In the genomic region with DNA sequence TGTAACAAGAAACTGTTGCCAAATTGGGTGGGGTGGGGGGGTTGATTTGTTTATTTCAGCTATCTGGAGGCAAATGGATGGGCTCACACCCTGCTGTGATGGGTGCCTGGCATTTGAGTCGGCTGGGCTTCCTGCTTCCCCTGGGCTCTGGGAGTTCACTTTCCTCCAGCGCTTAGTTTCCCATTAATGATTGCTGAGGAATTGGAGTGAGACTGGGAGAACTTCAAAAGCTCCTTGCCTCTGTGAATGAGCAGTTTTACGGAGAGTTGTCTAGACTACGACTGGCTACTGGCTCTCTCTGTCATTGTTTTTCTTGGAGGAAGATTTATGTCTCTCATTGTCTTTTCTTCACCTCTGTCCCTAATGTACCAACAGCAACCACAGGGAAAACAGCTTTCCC, we compare ENCODE assay signal across 17 mouse cellular contexts. TPM values are rescaled to one million over a fixed set of nuclear protein-coding genes. Genes with fewer than 3 reads are reported as not detected.
A peak's percentile ranks its signal among the peaks of the same experiment; 100 is the strongest.
DNase-seq lines count a peak whose midpoint lies in the region; ATAC-seq and TF ChIP-seq lines count a peak whose summit lies in the region.
"Had no signal": no experiment of that assay in that cellular context is flagged by ENCODE, and none has a peak within 500 bp of the region (broad histone marks: within the 10 kb centered on the region; RNA-seq: fewer than 3 reads in every experiment).

No protein-coding gene starts in this region.

- no peak overlapping the region for H3K4me3 ChIP-seq in heart, embryonic 13.5 days
- no peak overlapping the region for H3K4me3 ChIP-seq in midbrain, embryonic 10.5 days
- H3K4me3 ChIP-seq in midbrain, embryonic 16.5 days (ENCODE audit: low read depth, low read length) = no peak overlapping the region
- no peak overlapping the region for H3K4me3 ChIP-seq in stomach, postnatal 0 days (ENCODE audit: low read depth, low read length)
- H3K4me3 ChIP-seq: forebrain, embryonic 15.5 days; limb, embryonic 12.5 days had no signal

- 9% methylated on average over 4 of the region's 4 CpGs for WGBS in heart, embryonic 13.5 days
- WGBS in midbrain, embryonic 10.5 days = 13% methylated on average over 4 of the region's 4 CpGs
- WGBS in midbrain, embryonic 16.5 days = 23% methylated on average over 4 of the region's 4 CpGs
- 10% methylated on average over 4 of the region's 4 CpGs for WGBS in stomach, postnatal 0 days

- no peaks in the 10 kb centered on the region for H3K36me3 ChIP-seq in heart, embryonic 13.5 days
- no peaks in the 10 kb centered on the region for H3K36me3 ChIP-seq in midbrain, embryonic 10.5 days
- no peaks in the 10 kb centered on the region for H3K36me3 ChIP-seq in midbrain, embryonic 16.5 days (ENCODE audit: control insufficient read depth, insufficient read depth, low read length)
- H3K36me3 ChIP-seq in stomach, postnatal 0 days (ENCODE audit: control insufficient read depth, insufficient read depth, low read length) = no peaks in the 10 kb centered on the region
- H3K36me3 ChIP-seq: forebrain, embryonic 15.5 days; limb, embryonic 12.5 days had no signal

- no peak overlapping the region for H3K9ac ChIP-seq in heart, embryonic 13.5 days
- H3K9ac ChIP-seq in midbrain, embryonic 16.5 days (ENCODE audit: low read depth, low read length) = no peak overlapping the region
- no peak overlapping the region for H3K9ac ChIP-seq in stomach, postnatal 0 days (ENCODE audit: low read length)
- H3K9ac ChIP-seq: forebrain, embryonic 15.5 days; limb, embryonic 12.5 days; liver, postnatal 0 days had no signal

- no peak for ATAC-seq in heart, embryonic 13.5 days (ENCODE audit: extremely low read depth, insufficient number of reproducible peaks, low FRiP score, low TSS enrichment)
- no peak for ATAC-seq in midbrain, embryonic 16.5 days
- ATAC-seq in stomach, postnatal 0 days (ENCODE audit: low FRiP score, low TSS enrichment) = no peak
- ATAC-seq: forebrain, embryonic 15.5 days; liver, postnatal 0 days had no signal

- TF ChIP-seq EP300 in stomach, postnatal 0 days (optimal IDR thresholded peaks at IDR 0.05) = no peak

- no peak for TF ChIP-seq CTCF in stomach, postnatal 0 days (IDR thresholded peaks at IDR 0.05; ENCODE audit: low read depth)

- H3K27me3 ChIP-seq in heart, embryonic 13.5 days (replicated peaks) = peaks cover 9% of the 10 kb centered on the region
- H3K27me3 ChIP-seq in midbrain, embryonic 10.5 days (ENCODE audit: low read depth, poor library complexity, severe bottlenecking) = no peaks in the 10 kb centered on the region
- no peaks in the 10 kb centered on the region for H3K27me3 ChIP-seq in midbrain, embryonic 16.5 days (ENCODE audit: control insufficient read depth, insufficient read depth, low read depth, low read length)
- H3K27me3 ChIP-seq in stomach, postnatal 0 days (ENCODE audit: control insufficient read depth, insufficient read depth, low read length) = no peaks in the 10 kb centered on the region
- H3K27me3 ChIP-seq: forebrain, embryonic 15.5 days; limb, embryonic 12.5 days had no signal

- H3K27ac ChIP-seq in heart, embryonic 13.5 days (replicated peaks) = peak overlapping the region; percentile 14; the same call in 1 of the 2 replicates
- H3K27ac ChIP-seq in midbrain, embryonic 10.5 days (replicated peaks) = peak overlapping the region; percentile 56; the same call in 1 of the 2 replicates
- no peak overlapping the region for H3K27ac ChIP-seq in midbrain, embryonic 16.5 days (ENCODE audit: low read length)
- peak overlapping the region; percentile 50 for H3K27ac ChIP-seq in stomach, postnatal 0 days (replicated peaks)
- H3K27ac ChIP-seq: forebrain, embryonic 15.5 days; limb, embryonic 12.5 days had no signal

- no peak overlapping the region for H3K4me2 ChIP-seq in heart, embryonic 13.5 days
- no peak overlapping the region for H3K4me2 ChIP-seq in midbrain, embryonic 16.5 days (ENCODE audit: low read length)
- no peak overlapping the region for H3K4me2 ChIP-seq in stomach, postnatal 0 days (replicated peaks; ENCODE audit: low read depth)
- H3K4me2 ChIP-seq: forebrain, embryonic 15.5 days; limb, embryonic 12.5 days had no signal

- peaks cover 25% of the 10 kb centered on the region for H3K4me1 ChIP-seq in heart, embryonic 13.5 days
- peaks cover 19% of the 10 kb centered on the region for H3K4me1 ChIP-seq in midbrain, embryonic 10.5 days
- peaks cover 3% of the 10 kb centered on the region; the same call in 1 of the 2 replicates for H3K4me1 ChIP-seq in midbrain, embryonic 16.5 days (ENCODE audit: control insufficient read depth, insufficient read depth, low read length)
- H3K4me1 ChIP-seq in stomach, postnatal 0 days (replicated peaks; ENCODE audit: control insufficient read depth, insufficient read depth) = peaks cover 4% of the 10 kb centered on the region

- DNase-seq in heart, adult 8-10 months (ENCODE audit: low spot score) = no peak
- no peak for DNase-seq in midbrain, embryonic 10.5 days (ENCODE audit: low spot score)
- peak; percentile 55 for DNase-seq in kidney, postnatal 10 days
- DNase-seq in stomach, postnatal 0 days (ENCODE audit: low spot score) = no peak
- no peak for DNase-seq in spleen, postnatal 14 days (ENCODE audit: low spot score in 2 of 2)
- no peak for DNase-seq in frontal cortex, postnatal 36 days (ENCODE audit: low spot score in 2 of 2)
- DNase-seq: cerebellum, adult 8-10 months; gastrocnemius, postnatal 10 days; heart, postnatal 14 days; layer of hippocampus, postnatal 36 days; liver, postnatal 0 days; midbrain, embryonic 14.5 days; right cerebral cortex, postnatal 4 days had no signal

- H3K9me3 ChIP-seq in heart, embryonic 13.5 days = no peaks in the 10 kb centered on the region
- H3K9me3 ChIP-seq in midbrain, embryonic 10.5 days (replicated peaks) = no peaks in the 10 kb centered on the region
- H3K9me3 ChIP-seq in midbrain, embryonic 16.5 days (replicated peaks; ENCODE audit: control insufficient read depth, low read length, poor library complexity, severe bottlenecking) = no peaks in the 10 kb centered on the region
- no peaks in the 10 kb centered on the region for H3K9me3 ChIP-seq in stomach, postnatal 0 days (ENCODE audit: control insufficient read depth, low read length)
- H3K9me3 ChIP-seq: forebrain, embryonic 15.5 days; limb, embryonic 12.5 days had no signal

RNA-seq across cellular contexts. Expression of a gene that starts 36.2 kb away (rescaled TPM):
- 13.4 and 14.9 TPM in 2 replicates for polyA plus RNA-seq in heart, embryonic 13.5 days (2015; fragmentation: Nextera tagmentation; extraction: Ambion mirVana)
- 10 to 100 TPM; 11.3 to 15.0 (median 13.6) TPM for total RNA-seq in heart, adult 8-10 months (2022)
- 67.9 and 70.0 TPM in 2 replicates for polyA plus RNA-seq in midbrain, embryonic 10.5 days (2016; fragmentation: Nextera tagmentation; extraction: Ambion mirVana)
- 18.4 and 24.0 TPM in 2 replicates for polyA plus RNA-seq in midbrain, embryonic 16.5 days (2015; fragmentation: Nextera tagmentation; extraction: Ambion mirVana)
- 11.2 and 12.2 TPM in 2 replicates for polyA plus RNA-seq in stomach, postnatal 0 days (2015; fragmentation: Nextera tagmentation; extraction: Ambion mirVana)
